Mouse (Mus musculus): ENCODE measurements around the gene Tnk1. TPM values are rescaled to one million over a fixed set of nuclear protein-coding genes. Genes with fewer than 3 reads are reported as not detected.
A peak's percentile ranks its signal among the peaks of the same experiment; 100 is the strongest.

The Tnk1 gene
- polyA plus RNA-seq (2012; rRNA removed) = 0.85 and 1.2 TPM in 2 replicates

GRCm38 (mm10) chr11:69858113-69858998 lies at the start of gene Tnk1:
Gene Tnk1, minus strand, starts transcription at chr11:69858730.
- WGBS = 81% methylated on average over 30 of the region's 30 CpGs
- DNase-seq (ENCODE audit: low read depth in 1 of 2, low spot score in 2 of 2) = no peak
- H3K4me3 ChIP-seq (ENCODE audit: extremely low read depth, insufficient read depth, insufficient read length) = no peak within 1 kb of the TSS

GRCm38 (mm10) chr11:69904311-69904710 lies 45.8 kb upstream of the Tnk1 start:
- peaks cover 41% of the 10 kb centered on the region for H3K36me3 ChIP-seq (ENCODE audit: control insufficient read depth, insufficient read depth, low read length)

More at GRCm38 (mm10) chr11:69858113-69858998, at the start of gene Tnk1:
- H3K27ac ChIP-seq (ENCODE audit: insufficient read depth, low read length) = no peak within 1 kb of the TSS
- no peaks in the 10 kb centered on the region for H3K36me3 ChIP-seq (ENCODE audit: control insufficient read depth, insufficient read depth, low read length)
- H3K4me1 ChIP-seq (ENCODE audit: control insufficient read depth, insufficient read depth, insufficient read length) = no peaks in the 10 kb centered on the region
- TF ChIP-seq CTCF (IDR thresholded peaks at IDR 0.05; ENCODE audit: extremely low read depth, insufficient read depth, insufficient read length, insufficient replicate concordance) (no peak), POLR2A (IDR thresholded peaks at IDR 0.05; ENCODE audit: low read depth, low read length) (no peak)
- no peaks in the 10 kb centered on the region for H3K27me3 ChIP-seq (ENCODE audit: control insufficient read depth, insufficient read depth, low read length)

DNA sequence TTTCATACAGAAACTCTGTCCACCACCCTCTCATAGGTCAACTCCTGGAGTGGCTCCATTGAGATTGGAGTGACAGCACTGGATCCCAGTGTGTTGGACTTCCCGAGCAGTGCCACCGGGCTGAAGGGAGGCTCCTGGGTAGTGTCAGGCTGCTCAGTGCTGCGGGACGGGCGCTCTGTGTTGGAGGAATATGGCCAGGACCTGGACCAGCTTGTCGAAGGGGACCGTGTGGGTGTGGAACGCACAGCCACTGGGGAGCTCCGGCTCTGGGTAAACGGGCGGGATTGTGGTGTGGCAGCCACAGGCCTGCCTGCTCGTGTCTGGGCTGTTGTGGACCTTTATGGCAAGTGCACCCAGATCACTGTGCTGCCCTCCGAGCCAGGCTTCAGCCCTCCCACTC lies 44.4 kb upstream of the Tnk1 start:
- no peak for DNase-seq (ENCODE audit: low read depth in 1 of 2, low spot score in 2 of 2)
- WGBS = 93% methylated on average over 13 of the region's 13 CpGs
- Histone ChIP-seq H3K4me1 (ENCODE audit: control insufficient read depth, insufficient read depth, insufficient read length) (peaks cover 2% of the 10 kb centered on the region; the same call in 1 of the 2 replicates), H3K27me3 (ENCODE audit: control insufficient read depth, insufficient read depth, low read length) (no peaks in the 10 kb centered on the region), H3K27ac (ENCODE audit: insufficient read depth, low read length) (no peak overlapping the region), H3K4me3 (ENCODE audit: extremely low read depth, insufficient read depth, insufficient read length) (no peak overlapping the region), H3K36me3 (ENCODE audit: control insufficient read depth, insufficient read depth, low read length) (peaks cover 30% of the 10 kb centered on the region)
- TF ChIP-seq CTCF (IDR thresholded peaks at IDR 0.05; ENCODE audit: extremely low read depth, insufficient read depth, insufficient read length, insufficient replicate concordance) (no peak), POLR2A (IDR thresholded peaks at IDR 0.05; ENCODE audit: low read depth, low read length) (no peak)

More at GRCm38 (mm10) chr11:69904311-69904710, 45.8 kb upstream of the Tnk1 start:
- no peaks in the 10 kb centered on the region for H3K27me3 ChIP-seq (ENCODE audit: control insufficient read depth, insufficient read depth, low read length)
- H3K27ac ChIP-seq (ENCODE audit: insufficient read depth, low read length) = no peak overlapping the region
- no peak for DNase-seq (ENCODE audit: low read depth in 1 of 2, low spot score in 2 of 2)
- no peak overlapping the region for H3K4me3 ChIP-seq (ENCODE audit: extremely low read depth, insufficient read depth, insufficient read length)
- 92% methylated on average over 9 of the region's 9 CpGs for WGBS
- no peak for TF ChIP-seq POLR2A (IDR thresholded peaks at IDR 0.05; ENCODE audit: low read depth, low read length)
- TF ChIP-seq CTCF (IDR thresholded peaks at IDR 0.05; ENCODE audit: extremely low read depth, insufficient read depth, insufficient read length, insufficient replicate concordance) = no peak
- H3K4me1 ChIP-seq (ENCODE audit: control insufficient read depth, insufficient read depth, insufficient read length) = peaks cover 2% of the 10 kb centered on the region; the same call in 1 of the 2 replicates

DNA sequence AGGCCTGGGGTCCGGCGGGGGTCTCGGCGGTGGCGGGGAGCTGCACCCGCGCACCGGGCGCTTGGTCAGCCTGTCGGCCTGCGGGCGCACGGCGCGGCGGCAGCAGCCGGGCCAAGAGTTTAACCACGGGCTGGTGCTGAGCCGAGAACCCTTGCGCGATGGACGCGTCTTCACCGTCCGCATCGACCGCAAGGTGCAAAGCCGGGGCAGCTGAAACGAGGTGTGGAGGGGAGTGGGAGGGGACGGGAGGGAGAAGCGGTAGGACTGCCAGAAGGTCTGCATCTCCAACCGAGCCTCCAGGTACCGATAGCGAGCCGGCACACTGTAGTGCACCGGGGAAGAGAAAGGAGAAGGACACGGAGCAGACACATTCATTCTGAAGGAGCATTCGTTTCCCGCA lies 43.5 kb upstream of the Tnk1 start:
- no peak for TF ChIP-seq POLR2A (IDR thresholded peaks at IDR 0.05; ENCODE audit: low read depth, low read length)
- no peak for TF ChIP-seq CTCF (IDR thresholded peaks at IDR 0.05; ENCODE audit: extremely low read depth, insufficient read depth, insufficient read length, insufficient replicate concordance)
- DNase-seq (ENCODE audit: low read depth in 1 of 2, low spot score in 2 of 2) = no peak
- Histone ChIP-seq H3K27me3 (ENCODE audit: control insufficient read depth, insufficient read depth, low read length) (no peaks in the 10 kb centered on the region), H3K27ac (ENCODE audit: insufficient read depth, low read length) (peak overlapping the region; percentile 49; the same call in 1 of the 2 replicates), H3K4me1 (ENCODE audit: control insufficient read depth, insufficient read depth, insufficient read length) (peaks cover 2% of the 10 kb centered on the region; the same call in 1 of the 2 replicates), H3K36me3 (ENCODE audit: control insufficient read depth, insufficient read depth, low read length) (peaks cover 21% of the 10 kb centered on the region), H3K4me3 (ENCODE audit: extremely low read depth, insufficient read depth, insufficient read length) (peak overlapping the region; percentile 57)
- WGBS = 1% methylated on average over 38 of the region's 39 CpGs

GRCm38 (mm10) chr11:69901406-69901846 lies 42.9 kb upstream of the Tnk1 start:
- peak overlapping the region; percentile 57 for H3K4me3 ChIP-seq (ENCODE audit: extremely low read depth, insufficient read depth, insufficient read length)
- WGBS = under 1% methylated on average over 42 of the region's 42 CpGs
- H3K4me1 ChIP-seq (ENCODE audit: control insufficient read depth, insufficient read depth, insufficient read length) = peaks cover 2% of the 10 kb centered on the region; the same call in 1 of the 2 replicates
- H3K27me3 ChIP-seq (ENCODE audit: control insufficient read depth, insufficient read depth, low read length) = no peaks in the 10 kb centered on the region
- peak; percentile 88 to 91 for DNase-seq (ENCODE audit: low read depth in 1 of 2, low spot score in 2 of 2)
- peak; percentile 45; the same call in 1 of the 2 replicates for TF ChIP-seq POLR2A (IDR thresholded peaks at IDR 0.05; ENCODE audit: low read depth, low read length)
- TF ChIP-seq CTCF (IDR thresholded peaks at IDR 0.05; ENCODE audit: extremely low read depth, insufficient read depth, insufficient read length, insufficient replicate concordance) = no peak
- H3K36me3 ChIP-seq (ENCODE audit: control insufficient read depth, insufficient read depth, low read length) = peaks cover 16% of the 10 kb centered on the region
- H3K27ac ChIP-seq (ENCODE audit: insufficient read depth, low read length) = peak overlapping the region; percentile 78

DNA sequence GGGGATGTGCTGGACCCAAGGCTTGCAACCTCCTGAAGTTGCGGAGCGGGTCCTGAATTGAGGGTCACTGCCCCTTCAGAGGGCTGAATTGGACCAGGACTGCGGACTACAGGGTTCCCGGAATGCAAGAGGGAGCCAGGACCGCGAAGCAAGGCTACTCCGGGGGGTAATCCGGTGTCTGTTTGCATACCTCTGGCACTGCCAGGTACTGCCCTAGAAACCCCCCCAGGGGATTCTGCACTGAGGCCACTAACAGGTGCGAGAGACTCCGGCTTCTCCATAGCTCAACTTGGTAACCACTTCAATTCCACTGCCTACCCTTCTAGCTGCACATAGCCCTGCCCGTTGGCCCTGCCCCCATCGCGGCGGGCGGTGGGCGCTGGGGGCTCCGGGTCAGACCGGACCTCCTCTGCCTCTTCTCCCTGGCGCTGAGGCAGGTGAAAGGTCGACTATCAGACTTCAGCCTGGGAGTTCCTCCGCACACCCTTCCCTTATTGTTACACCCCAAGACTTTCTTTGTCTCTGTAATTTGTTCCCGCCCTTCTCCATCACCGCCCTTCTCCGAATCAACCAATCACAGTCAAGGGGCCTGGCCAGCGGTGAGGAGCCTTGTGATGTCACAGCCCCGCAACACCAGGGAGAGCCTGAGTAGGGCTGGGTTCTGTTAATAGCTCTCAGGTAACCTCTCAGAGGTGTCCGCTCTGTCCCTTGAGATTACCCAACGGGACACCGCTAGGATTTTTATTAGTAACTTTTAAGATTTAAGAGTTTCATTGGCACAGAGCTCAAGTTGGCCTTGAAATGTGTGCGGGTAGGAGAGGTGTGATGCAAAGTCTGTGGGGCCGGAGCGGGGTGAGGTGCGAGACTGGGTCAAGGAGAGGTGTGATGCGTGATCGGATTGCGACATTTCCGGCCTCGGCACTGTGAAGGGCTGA lies 42.2 kb upstream of the Tnk1 start, which contains the start of the genes 2810408A11Rik and Neurl4:
TSS of gene 2810408A11Rik (minus strand) at position 517 of the 935 bp plus-strand sequence.
TSS of gene Neurl4 (plus strand) at position 602 of the 935 bp plus-strand sequence.
- Histone ChIP-seq H3K4me3 (ENCODE audit: extremely low read depth, insufficient read depth, insufficient read length) (peak within 1 kb of the TSS; percentile 57), H3K27ac (ENCODE audit: insufficient read depth, low read length) (peak within 1 kb of the TSS; percentile 88), H3K27me3 (ENCODE audit: control insufficient read depth, insufficient read depth, low read length) (no peaks in the 10 kb centered on the region), H3K4me1 (ENCODE audit: control insufficient read depth, insufficient read depth, insufficient read length) (peaks cover 5% of the 10 kb centered on the region; the same call in 1 of the 2 replicates), H3K36me3 (ENCODE audit: control insufficient read depth, insufficient read depth, low read length) (peaks cover 10% of the 10 kb centered on the region)
- peak; percentile 88 to 92 for DNase-seq (ENCODE audit: low read depth in 1 of 2, low spot score in 2 of 2)
- WGBS = 1% methylated on average over 38 of the region's 38 CpGs
- peak; percentile 44 for TF ChIP-seq POLR2A (IDR thresholded peaks at IDR 0.05; ENCODE audit: low read depth, low read length)
- TF ChIP-seq CTCF (IDR thresholded peaks at IDR 0.05; ENCODE audit: extremely low read depth, insufficient read depth, insufficient read length, insufficient replicate concordance) = no peak
